Mouse (Mus musculus): Measurements from ENCODE around the gene Fas.

GRCm38 (mm10) chr19:34291956-34292355, 1.5 kb downstream of the Fas start:
- TF ChIP-seq EP300 (IDR thresholded peaks at IDR 0.05; ENCODE audit: low read depth): no peak
- TF ChIP-seq CTCF (IDR thresholded peaks at IDR 0.05; ENCODE audit: low read depth): no peak

All from heart, postnatal 0 days (tissue).